ENCODE assay signal across 8 mouse cellular contexts in the genomic region with DNA sequence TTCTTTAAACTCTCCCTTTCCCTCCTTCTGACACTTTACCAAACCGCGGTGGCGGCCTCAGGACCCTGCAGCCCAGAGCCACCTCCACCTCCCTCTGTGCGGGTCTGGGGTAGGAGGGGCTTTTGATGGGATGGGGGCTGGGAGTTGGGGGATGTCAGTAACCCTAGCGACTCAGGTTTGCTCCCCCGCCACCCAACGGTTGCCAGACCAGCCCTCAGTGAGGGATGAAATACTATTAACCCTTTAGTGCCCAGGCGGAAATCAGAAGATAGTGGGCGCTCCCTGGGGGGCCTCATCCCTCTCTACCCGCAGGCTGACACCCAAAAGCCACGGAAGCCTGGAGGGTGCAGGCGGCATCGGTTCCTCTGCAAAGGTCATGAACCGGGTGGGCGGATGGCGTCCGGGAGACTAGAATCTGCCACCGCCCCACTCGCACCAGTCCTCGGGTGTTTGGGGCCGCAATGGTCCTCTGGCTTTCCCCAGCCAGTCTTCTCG. TPM values are rescaled to one million over a fixed set of nuclear protein-coding genes. Genes with fewer than 3 reads are reported as not detected.
DNase-seq lines count a peak whose midpoint lies in the region; ATAC-seq lines count a peak whose summit lies in the region.

No protein-coding gene starts in this region.

- H3K9me3 ChIP-seq in heart, embryonic 12.5 days (replicated peaks): no peaks in the 10 kb centered on the region
- H3K9me3 ChIP-seq in heart, embryonic 16.5 days (replicated peaks; ENCODE audit: control insufficient read depth, low read length): no peaks in the 10 kb centered on the region
- H3K9me3 ChIP-seq in limb, embryonic 15.5 days: no peaks in the 10 kb centered on the region

- WGBS in heart, embryonic 12.5 days: 2% methylated on average over 22 of the region's 22 CpGs
- under 1% methylated on average over 22 of the region's 22 CpGs for WGBS in heart, embryonic 16.5 days
- WGBS in limb, embryonic 15.5 days: 0% methylated on average over 22 of the region's 22 CpGs

- H3K36me3 ChIP-seq in heart, embryonic 12.5 days: no peaks in the 10 kb centered on the region
- no peaks in the 10 kb centered on the region for H3K36me3 ChIP-seq in heart, embryonic 16.5 days (ENCODE audit: control insufficient read depth, insufficient read depth)
- H3K36me3 ChIP-seq in limb, embryonic 15.5 days: no peaks in the 10 kb centered on the region

- H3K4me1 ChIP-seq in heart, embryonic 12.5 days (replicated peaks): peaks cover 3% of the 10 kb centered on the region; the same call in 1 of the 2 replicates
- peaks cover 3% of the 10 kb centered on the region for H3K4me1 ChIP-seq in heart, embryonic 16.5 days (ENCODE audit: control insufficient read depth, insufficient read depth, low read length)
- H3K4me1 ChIP-seq in limb, embryonic 15.5 days: peaks cover 15% of the 10 kb centered on the region

- H3K9ac ChIP-seq in heart, embryonic 12.5 days: peak overlapping the region; percentile 59
- H3K9ac ChIP-seq in heart, embryonic 16.5 days (ENCODE audit: low read length): peak overlapping the region; percentile 65
- peak overlapping the region; percentile 24; the same call in 1 of the 2 replicates for H3K9ac ChIP-seq in limb, embryonic 15.5 days

- peak overlapping the region; percentile 67; the same call in 1 of the 2 replicates for H3K27ac ChIP-seq in heart, embryonic 12.5 days (ENCODE audit: poor library complexity, severe bottlenecking)
- peak overlapping the region; percentile 25 for H3K27ac ChIP-seq in heart, embryonic 16.5 days (ENCODE audit: low read length)
- peak overlapping the region; percentile 80 for H3K27ac ChIP-seq in limb, embryonic 15.5 days

- peak overlapping the region; percentile 95 for H3K4me2 ChIP-seq in heart, embryonic 12.5 days
- peak overlapping the region; percentile 78 for H3K4me2 ChIP-seq in heart, embryonic 16.5 days (ENCODE audit: low read depth, low read length)
- H3K4me2 ChIP-seq in limb, embryonic 15.5 days: peak overlapping the region; percentile 68

- H3K27me3 ChIP-seq in heart, embryonic 12.5 days (replicated peaks): no peaks in the 10 kb centered on the region
- H3K27me3 ChIP-seq in heart, embryonic 16.5 days (ENCODE audit: control insufficient read depth, insufficient read depth, low read length): no peaks in the 10 kb centered on the region
- no peaks in the 10 kb centered on the region for H3K27me3 ChIP-seq in limb, embryonic 15.5 days

- peak; percentile 79 for ATAC-seq in heart, embryonic 12.5 days (ENCODE audit: insufficient number of reproducible peaks, low FRiP score)
- peak; percentile 61 for ATAC-seq in heart, embryonic 16.5 days (replicated peaks; ENCODE audit: extremely low read depth, insufficient read depth, low FRiP score)
- ATAC-seq in limb, embryonic 15.5 days (ENCODE audit: insufficient number of reproducible peaks, low FRiP score, low TSS enrichment, low read depth): peak; percentile 66; the same call in 1 of the 2 replicates

- H3K4me3 ChIP-seq in heart, embryonic 12.5 days: peak overlapping the region; percentile 80
- H3K4me3 ChIP-seq in heart, embryonic 16.5 days (ENCODE audit: low read length): peak overlapping the region; percentile 86
- H3K4me3 ChIP-seq in limb, embryonic 15.5 days: peak overlapping the region; percentile 54

- no peak for DNase-seq in heart, adult 11 months
- peak; percentile 28 to 37 for DNase-seq in CD8-positive naive resting alpha-beta T cell, adult 2 months (ENCODE audit: low read depth in 2 of 2, low spot score in 2 of 2)
- peak; percentile 63 for DNase-seq in brain, embryonic 18.5 days (ENCODE audit: low read depth, low spot score)
- peak; percentile 31 for DNase-seq in naive thymus-derived CD4-positive, alpha-beta T cell, adult 2 months (ENCODE audit: low read depth)
- DNase-seq in yolk sac, embryonic 10.5 days (ENCODE audit: low spot score): peak; percentile 56

RNA-seq across cellular contexts. Expression of gene Plxdc2, which starts 0.4 kb away (rescaled TPM):
- 16.9 and 20.0 TPM in 2 replicates for polyA plus RNA-seq in heart, embryonic 12.5 days (2016; fragmentation: Nextera tagmentation; extraction: Ambion mirVana)
- polyA plus RNA-seq in heart, embryonic 16.5 days (2015; fragmentation: Nextera tagmentation; extraction: Ambion mirVana): 20.1 and 20.7 TPM in 2 replicates
- 59.5 and 63.7 TPM in 2 replicates for polyA plus RNA-seq in limb, embryonic 15.5 days (2015; fragmentation: Nextera tagmentation; extraction: Ambion mirVana)

Comparison
In these comparisons a context has a peak if more than half of its experiments do, and no peak if none do; other contexts are left out.
1. H3K27ac ChIP-seq: peak in every context shown above with its lines; median percentile 80 in limb, embryonic 15.5 days; 67 in heart, embryonic 12.5 days; 25 in heart, embryonic 16.5 days.